Mouse (Mus musculus) limb, embryonic 14.5 days (tissue): ENCODE results near the gene Osgepl1. TPM values are rescaled to one million over a fixed set of nuclear protein-coding genes. Genes with fewer than 3 reads are reported as not detected.
A peak's percentile ranks its signal among the peaks of the same experiment; 100 is the strongest.

ENCODE experiments used
- ATAC-seq: fragments of 200-750 bp; cut with Nextera tagmentation; 2 replicates; pipeline ENCODE4 v1.8.0; 2017; ENCODE audit warnings: low read depth, moderate number of reproducible peaks, moderate TSS enrichment; ENCODE audit not compliant: low FRiP score
- DNase-seq: peaks from one replicate; pipeline ENCODE4 v3.0.0-alpha.2; 2015; ENCODE audit warnings: low spot score
- H3K27ac ChIP-seq: fragments of 300-500 bp; sonication (generic); replicated peaks from 2 replicates; pipeline ENCODE4 v1.5.1; 2014; ENCODE audit warnings: low read depth, mild to moderate bottlenecking, low read length, moderate library complexity, mixed read lengths
- H3K27me3 ChIP-seq: fragments of 300-500 bp; sonication (generic); 2 replicates; pipeline ENCODE4 v1.6.1; 2014; ENCODE audit warnings: low read length, mixed read lengths; ENCODE audit not compliant: control insufficient read depth, insufficient read depth
- H3K36me3 ChIP-seq: fragments of 300-500 bp; sonication (generic); 2 replicates; pipeline ENCODE4 v1.6.1; 2014; ENCODE audit warnings: mild to moderate bottlenecking, low read length, moderate library complexity, mixed read lengths; ENCODE audit not compliant: control insufficient read depth, insufficient read depth
- H3K4me1 ChIP-seq: fragments of 300-500 bp; sonication (generic); 2 replicates; pipeline ENCODE4 v1.6.1; 2014; ENCODE audit warnings: antibody characterized with exemption, low read length, mixed read lengths; ENCODE audit not compliant: control insufficient read depth, insufficient read depth
- H3K4me2 ChIP-seq: fragments of 300-500 bp; sonication (generic); replicated peaks from 2 replicates; pipeline ENCODE4 v1.6.1; 2014; ENCODE audit warnings: low read depth, mild to moderate bottlenecking, low read length, moderate library complexity; ENCODE audit not compliant: severe bottlenecking
- H3K4me3 ChIP-seq: fragments of 300-500 bp; sonication (generic); replicated peaks from 2 replicates; pipeline ENCODE4 v1.5.1; 2014; ENCODE audit warnings: low read length
- H3K9ac ChIP-seq: fragments of 300-500 bp; sonication (generic); 2 replicates; pipeline ENCODE4 v1.6.1; 2014; ENCODE audit warnings: mild to moderate bottlenecking, low read depth, low read length, moderate library complexity; ENCODE audit not compliant: severe bottlenecking
- H3K9me3 ChIP-seq: fragments of 300-500 bp; sonication (generic); 2 replicates; pipeline ENCODE4 v1.6.1; 2016; ENCODE audit warnings: low read length; ENCODE audit not compliant: control insufficient read depth
- POLR2A ChIP-seq: fragments of 200-500 bp; IDR thresholded peaks from 2 replicates; pipeline ENCODE4 v1.8.0; 2012; ENCODE audit warnings: inconsistent platforms, mild to moderate bottlenecking, moderate library complexity, borderline replicate concordance; ENCODE audit not compliant: insufficient read depth, insufficient read length; ENCODE audit errors: extremely low read depth
- WGBS: fragments of 180-500 bp; shearing (Covaris S2); extraction: QIAGEN DNeasy Blood & Tissue Kit; methylation state at CpG from one replicate; pipeline ENCODE4 v1.1.7; 2014; 5-methylcytosine and 5-hydroxymethylcytosine counted together
- polyA plus RNA-seq, 2 experiments: library from polyadenylated mRNA; depleted of rRNA in 1 of 2; stranded (reverse) in 1 of 2; unstranded in 1 of 2; fragments of >200 nt; fragmentation: Nextera tagmentation in 1 of 2; extraction: Ambion mirVana in 1 of 2; gene quantifications; 2 replicates each; pipeline versions ENCODE4 v1.2.1 to v1.2.3; 2012 to 2014

The Osgepl1 gene
- polyA plus RNA-seq, 2 experiments = 16.0 to 19.1 TPM

- H3K9ac ChIP-seq = peak within 1 kb of the TSS; percentile 87
Measured at GRCm38 (mm10) chr1:53352327-53353261, 39.2 kb downstream of the Osgepl1 start, which contains the start of the genes Asdurf, Gm28551 and Asnsd1. Gene Asdurf, minus strand, starts transcription at chr1:53352619. Gene Gm28551, minus strand, starts transcription at chr1:53352667. Gene Asnsd1, minus strand, starts transcription at chr1:53352752.

DNA sequence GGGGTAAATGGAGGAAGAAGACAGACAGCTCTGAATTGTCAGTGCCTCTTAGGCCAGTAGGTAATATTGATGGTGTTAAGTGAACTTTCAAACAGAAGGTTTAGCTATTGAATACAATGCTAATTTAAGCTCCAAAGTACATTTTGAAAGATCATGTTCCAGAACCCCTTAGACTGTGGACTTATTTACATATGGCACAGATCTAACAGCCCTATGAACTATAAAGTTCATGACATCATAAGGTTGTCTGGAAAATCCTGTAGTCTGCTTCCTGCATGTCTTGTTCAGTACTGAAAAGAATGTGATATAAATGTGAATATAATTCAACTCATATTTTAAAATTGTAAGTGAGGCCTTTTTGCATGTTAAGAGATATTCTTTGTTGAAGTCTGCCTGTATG, 45.6 kb downstream of the Osgepl1 start:
- no peaks in the 10 kb centered on the region for H3K9me3 ChIP-seq
- H3K9ac ChIP-seq = no peak overlapping the region
- H3K4me3 ChIP-seq = no peak overlapping the region
- DNase-seq (no peak), ATAC-seq (no peak)
- H3K4me1 ChIP-seq = no peaks in the 10 kb centered on the region
- H3K36me3 ChIP-seq = no peaks in the 10 kb centered on the region
- no peak overlapping the region for H3K4me2 ChIP-seq
- no peak for TF ChIP-seq POLR2A
- no peak overlapping the region for H3K27ac ChIP-seq
- H3K27me3 ChIP-seq = no peaks in the 10 kb centered on the region

More at GRCm38 (mm10) chr1:53352327-53353261, 39.2 kb downstream of the Osgepl1 start, which contains the start of the genes Asdurf, Gm28551 and Asnsd1:
- peak; percentile 86; the same call in 1 of the 2 replicates for TF ChIP-seq POLR2A
- peak within 1 kb of the TSS; percentile 56 for H3K4me2 ChIP-seq
- H3K27ac ChIP-seq = peak within 1 kb of the TSS; percentile 83
- no peaks in the 10 kb centered on the region for H3K27me3 ChIP-seq
- peaks cover 15% of the 10 kb centered on the region for H3K36me3 ChIP-seq
- DNase-seq (peak; percentile 97), ATAC-seq (peak; percentile 100)
- H3K9me3 ChIP-seq = no peaks in the 10 kb centered on the region
- WGBS = under 1% methylated on average over 37 of the region's 44 CpGs
- H3K4me3 ChIP-seq = peak within 1 kb of the TSS; percentile 83
- H3K4me1 ChIP-seq = peaks cover 6% of the 10 kb centered on the region

Other genes starting within 250 kb of the Osgepl1 start
- 0.14 and 0.17 TPM in 2 replicates for gene 1700019A02Rik, start 126.0 kb upstream of the Osgepl1 start, polyA plus RNA-seq (2012; rRNA removed)
- gene 1700019A02Rik, start 126.0 kb upstream of the Osgepl1 start, polyA plus RNA-seq (2014; fragmentation: Nextera tagmentation; extraction: Ambion mirVana) = not detected in 2 replicates
- gene Pms1, start 16.6 kb upstream of the Osgepl1 start, polyA plus RNA-seq (2012; rRNA removed) = 5.9 and 8.5 TPM in 2 replicates
- gene Pms1, start 16.6 kb upstream of the Osgepl1 start, polyA plus RNA-seq (2014; fragmentation: Nextera tagmentation; extraction: Ambion mirVana) = 18.3 and 19.7 TPM in 2 replicates
- gene Ormdl1, start 16.5 kb upstream of the Osgepl1 start, polyA plus RNA-seq (2012; rRNA removed) = 21.2 and 21.9 TPM in 2 replicates
- gene Ormdl1, start 16.5 kb upstream of the Osgepl1 start, polyA plus RNA-seq (2014; fragmentation: Nextera tagmentation; extraction: Ambion mirVana) = 37.4 and 42.9 TPM in 2 replicates
- gene Gm28778, start 16.5 kb upstream of the Osgepl1 start, polyA plus RNA-seq (2012; rRNA removed) = 0.95 and 3.1 TPM in 2 replicates
- gene Gm28778, start 16.5 kb upstream of the Osgepl1 start, polyA plus RNA-seq (2014; fragmentation: Nextera tagmentation; extraction: Ambion mirVana) = not detected in 2 replicates
- not detected in 2 replicates for gene Asdurf, start 39.0 kb downstream of the Osgepl1 start, polyA plus RNA-seq (2012; rRNA removed)
- 5.6 and 13.8 TPM in 2 replicates for gene Asdurf, start 39.0 kb downstream of the Osgepl1 start, polyA plus RNA-seq (2014; fragmentation: Nextera tagmentation; extraction: Ambion mirVana)
- gene Gm28551, start 39.0 kb downstream of the Osgepl1 start, polyA plus RNA-seq (2012; rRNA removed) = 0.23 and 0.47 TPM in 2 replicates
- 1.1 TPM in 2 replicates for gene Gm28551, start 39.0 kb downstream of the Osgepl1 start, polyA plus RNA-seq (2014; fragmentation: Nextera tagmentation; extraction: Ambion mirVana)
- 28.3 and 38.3 TPM in 2 replicates for gene Asnsd1, start 39.1 kb downstream of the Osgepl1 start, polyA plus RNA-seq (2012; rRNA removed)
- 78.9 and 84.2 TPM in 2 replicates for gene Asnsd1, start 39.1 kb downstream of the Osgepl1 start, polyA plus RNA-seq (2014; fragmentation: Nextera tagmentation; extraction: Ambion mirVana)